Mouse (Mus musculus): ENCODE data around the gene Hs6st1.
A peak's percentile ranks its signal among the peaks of the same experiment; 100 is the strongest.
"Not testable (repeated sequence)": the region's sequence is repeated elsewhere in the genome, so short reads cannot be mapped to it uniquely, and the experiment has no call there.

Hs6st1 gene

GRCm38 (mm10) chr1:36068076-36068475 lies at the start of gene Hs6st1:
TSS of gene Hs6st1 (plus strand) at chr1:36068400.
- DNase-seq: peak; percentile 98

GRCm38 (mm10) chr1:36018617-36019016 lies 49.6 kb upstream of the Hs6st1 start:
- DNase-seq: peak; percentile 55

- no peak for DNase-seq
Measured at GRCm38 (mm10) chr1:36019161-36019560, 49.0 kb upstream of the Hs6st1 start.

- no peak for DNase-seq
Measured at GRCm38 (mm10) chr1:36020315-36020714, 47.9 kb upstream of the Hs6st1 start.

GRCm38 (mm10) chr1:36030421-36030821 lies 37.8 kb upstream of the Hs6st1 start:
- peak; percentile 72 for DNase-seq

- DNase-seq: no peak
Measured at GRCm38 (mm10) chr1:36038769-36039168, 29.4 kb upstream of the Hs6st1 start.

GRCm38 (mm10) chr1:36042072-36042471 lies 26.1 kb upstream of the Hs6st1 start:
- no peak for DNase-seq

GRCm38 (mm10) chr1:36043793-36044192 lies 24.4 kb upstream of the Hs6st1 start:
- not testable (repeated sequence) for DNase-seq

GRCm38 (mm10) chr1:36044288-36044687 lies 23.9 kb upstream of the Hs6st1 start:
- no peak for DNase-seq

GRCm38 (mm10) chr1:36052672-36053071 lies 15.5 kb upstream of the Hs6st1 start:
- DNase-seq: no peak

- no peak for DNase-seq
Measured at GRCm38 (mm10) chr1:36053566-36053965, 14.6 kb upstream of the Hs6st1 start.

- DNase-seq: no peak
Measured at GRCm38 (mm10) chr1:36054182-36054966, 13.8 kb upstream of the Hs6st1 start.

GRCm38 (mm10) chr1:36054967-36055357 lies 13.2 kb upstream of the Hs6st1 start:
- DNase-seq: no peak

GRCm38 (mm10) chr1:36059351-36059750 lies 8.8 kb upstream of the Hs6st1 start:
- DNase-seq: no peak

GRCm38 (mm10) chr1:36059959-36060953 lies 7.9 kb upstream of the Hs6st1 start:
- no peak for DNase-seq

GRCm38 (mm10) chr1:36061211-36061915 lies 6.8 kb upstream of the Hs6st1 start:
- DNase-seq: no peak

- DNase-seq: no peak
Measured at GRCm38 (mm10) chr1:36062088-36062805, 6.0 kb upstream of the Hs6st1 start.

- no peak for DNase-seq
Measured at GRCm38 (mm10) chr1:36062826-36063640, 5.2 kb upstream of the Hs6st1 start.

GRCm38 (mm10) chr1:36063641-36063955 lies 4.6 kb upstream of the Hs6st1 start:
- DNase-seq: no peak

- DNase-seq: no peak
Measured at GRCm38 (mm10) chr1:36064223-36064622, 4.0 kb upstream of the Hs6st1 start.

Data from kidney, postnatal 10 days (tissue).